33 mouse cellular contexts compared by ENCODE assay signal in genomic region chr5:100360296-100360695, GRCm38 (mm10).
"Had no signal": no experiment of that assay in that cellular context is flagged by ENCODE, and none has a peak within 500 bp of the region (broad histone marks: within the 10 kb centered on the region; RNA-seq: fewer than 3 reads in every experiment).

No protein-coding gene starts in this region.

- H3K9ac ChIP-seq: heart, embryonic 12.5 days; heart, embryonic 13.5 days; heart, embryonic 15.5 days; hindbrain, embryonic 12.5 days; hindbrain, embryonic 13.5 days; hindbrain, embryonic 14.5 days; hindbrain, embryonic 15.5 days; kidney, embryonic 15.5 days had no signal

- H3K4me3 ChIP-seq: heart, embryonic 10.5 days; heart, embryonic 12.5 days; heart, embryonic 13.5 days; heart, embryonic 15.5 days; hindbrain, embryonic 10.5 days; hindbrain, embryonic 12.5 days; hindbrain, embryonic 13.5 days; hindbrain, embryonic 15.5 days; kidney, embryonic 15.5 days; layer of hippocampus, adult 2 months; left cerebral cortex, adult 2 months had no signal

- H3K27me3 ChIP-seq: heart, embryonic 12.5 days; heart, embryonic 13.5 days; heart, embryonic 15.5 days; hindbrain, embryonic 12.5 days; hindbrain, embryonic 13.5 days; hindbrain, embryonic 15.5 days; kidney, embryonic 15.5 days had no signal

- DNase-seq: heart, postnatal 10 days; heart, postnatal 14 days; heart, postnatal 36 days; heart, postnatal 4 days; kidney, adult 11 months; kidney, adult 18-20 months; kidney, adult 2 months; kidney, adult 8-10 months; kidney, adult 9 months; kidney, postnatal 10 days; kidney, postnatal 14 days; kidney, postnatal 25 days; kidney, postnatal 36 days; kidney, postnatal 4 days; layer of hippocampus, adult 9-11 months; layer of hippocampus, postnatal 36 days had no signal

- H3K27ac ChIP-seq: heart, embryonic 10.5 days; heart, embryonic 13.5 days; heart, embryonic 15.5 days; hindbrain, embryonic 10.5 days; hindbrain, embryonic 12.5 days; hindbrain, embryonic 13.5 days; hindbrain, embryonic 14.5 days; hindbrain, embryonic 15.5 days; hindbrain, postnatal 0 days; kidney, embryonic 15.5 days; kidney, postnatal 0 days; layer of hippocampus, adult 2 months; left cerebral cortex, adult 2 months had no signal

- H3K9me3 ChIP-seq: heart, embryonic 10.5 days; heart, embryonic 12.5 days; heart, embryonic 13.5 days; heart, embryonic 15.5 days; hindbrain, embryonic 10.5 days; hindbrain, embryonic 12.5 days; hindbrain, embryonic 13.5 days; hindbrain, embryonic 15.5 days; kidney, embryonic 15.5 days had no signal

- ATAC-seq: hindbrain, embryonic 16.5 days; hindbrain, postnatal 0 days; inflammation-experienced regulatory T-cells, adult 6 months had no signal

- H3K4me2 ChIP-seq: heart, embryonic 11.5 days; heart, embryonic 12.5 days; heart, embryonic 13.5 days; heart, embryonic 15.5 days; hindbrain, embryonic 12.5 days; hindbrain, embryonic 13.5 days; hindbrain, embryonic 14.5 days; hindbrain, embryonic 15.5 days; kidney, embryonic 15.5 days had no signal
